Mouse (Mus musculus) MEL (cell line): ENCODE data around the gene Cacfd1. TPM values are rescaled to one million over a fixed set of nuclear protein-coding genes. Genes with fewer than 3 reads are reported as not detected.

Experiments used
- DNase-seq: peaks from one replicate; pipeline ENCODE4 v3.0.0; 2011; ENCODE audit warnings: low read depth, low spot score
- H3K27ac ChIP-seq: 2 replicates; pipeline ENCODE4 v1.5.1; 2012; ENCODE audit warnings: low read depth, mild to moderate bottlenecking, control low read depth, low read length, moderate library complexity; ENCODE audit not compliant: control insufficient read depth
- H3K27me3 ChIP-seq, 2 experiments: fragments of 150-350 bp in 1 of 2; sonication (generic) in 1 of 2; 2 replicates each; pipeline ENCODE4 v1.6.1; 2012; ENCODE audit warnings: low read length in 2 of 2, mild to moderate bottlenecking in 2 of 2, improper control_type of control experiment in 1 of 2, moderate library complexity in 1 of 2; ENCODE audit not compliant: insufficient read depth in 2 of 2, control insufficient read depth in 1 of 2
- H3K36me3 ChIP-seq, 2 experiments: 2 replicates each; pipeline ENCODE4 v1.6.1; 2012 to 2014; ENCODE audit warnings: low read length in 2 of 2, improper control_type of control experiment in 1 of 2, inconsistent platforms in 1 of 2, mild to moderate bottlenecking in 1 of 2; ENCODE audit not compliant: insufficient read depth in 2 of 2, control insufficient read depth in 1 of 2
- H3K4me1 ChIP-seq, 2 experiments: fragments of 150-350 bp in 1 of 2; sonication (generic) in 1 of 2; 2 replicates each; pipeline ENCODE4 v1.6.1; 2012; ENCODE audit warnings: low read length in 2 of 2, improper control_type of control experiment in 1 of 2, mild to moderate bottlenecking in 1 of 2; ENCODE audit not compliant: insufficient read depth in 2 of 2, control insufficient read depth in 1 of 2
- H3K4me3 ChIP-seq, 2 experiments: fragments of 150-350 bp in 1 of 2; sonication (generic) in 1 of 2; 2 replicates each; pipeline ENCODE4 v1.5.1; 2012; ENCODE audit warnings: low read depth in 2 of 2, low read length in 2 of 2, mild to moderate bottlenecking in 2 of 2, moderate library complexity in 2 of 2, control low read depth in 1 of 2, improper control_type of control experiment in 1 of 2; ENCODE audit not compliant: control insufficient read depth in 1 of 2, insufficient read depth in 1 of 2
- H3K79me2 ChIP-seq: 2 replicates; pipeline ENCODE4 v1.6.1; 2012; ENCODE audit warnings: mild to moderate bottlenecking, low read length, moderate library complexity; ENCODE audit not compliant: control insufficient read depth, poor library complexity, insufficient read depth
- H3K9ac ChIP-seq: 2 replicates; pipeline ENCODE4 v1.6.1; 2012; ENCODE audit warnings: low read depth, mild to moderate bottlenecking, control low read depth, low read length, moderate library complexity; ENCODE audit not compliant: control insufficient read depth, poor library complexity, severe bottlenecking
- H3K9me3 ChIP-seq: fragments of 150-350 bp; sonication (generic); replicated peaks from 2 replicates; pipeline ENCODE4 v1.6.1; 2012; ENCODE audit warnings: mild to moderate bottlenecking, low read length, improper control_type of control experiment, moderate library complexity; ENCODE audit not compliant: insufficient read depth
- BHLHE40 ChIP-seq: IDR thresholded peaks from 2 replicates; pipeline ENCODE4 v1.6.1; 2012; ENCODE audit warnings: low read depth, mild to moderate bottlenecking, inconsistent platforms, low read length, improper control_type of control experiment, borderline replicate concordance
- CHD2 ChIP-seq: IDR thresholded peaks from 2 replicates; pipeline ENCODE4 v1.6.1; 2011; ENCODE audit warnings: low read length, improper control_type of control experiment
- E2F4 ChIP-seq: IDR thresholded peaks from 2 replicates; pipeline ENCODE4 v1.6.1; 2011; ENCODE audit warnings: low read depth, low read length, improper control_type of control experiment, borderline replicate concordance
- ELF1 ChIP-seq: IDR thresholded peaks from 2 replicates; pipeline ENCODE4 v1.6.1; 2014; ENCODE audit warnings: low read depth, mild to moderate bottlenecking, inconsistent platforms, low read length, improper control_type of control experiment, moderate library complexity
- EP300 ChIP-seq, 2 experiments: IDR thresholded peaks; 2 replicates each; pipeline ENCODE4 v1.6.1; 2011; ENCODE audit warnings: improper control_type of control experiment in 2 of 2, low read length in 2 of 2, low read depth in 1 of 2, mild to moderate bottlenecking in 1 of 2
- GABPA ChIP-seq: IDR thresholded peaks from 2 replicates; pipeline ENCODE4 v1.6.1; 2012; ENCODE audit warnings: low read depth, mild to moderate bottlenecking, inconsistent platforms, low read length, improper control_type of control experiment, moderate library complexity
- GATA1 ChIP-seq: IDR thresholded peaks from 2 replicates; pipeline ENCODE4 v1.6.1; 2011; ENCODE audit warnings: low read depth, low read length, improper control_type of control experiment
- HCFC1 ChIP-seq: IDR thresholded peaks from 2 replicates; pipeline ENCODE4 v1.6.1; 2012; ENCODE audit warnings: low read depth, mild to moderate bottlenecking, inconsistent platforms, low read length, improper control_type of control experiment, moderate library complexity
- JUND ChIP-seq: IDR thresholded peaks from 2 replicates; pipeline ENCODE4 v1.6.1; 2011; ENCODE audit warnings: low read depth, mild to moderate bottlenecking, improper control_type of control experiment, low read length
- KAT2A ChIP-seq: conservative IDR thresholded peaks from 2 replicates; pipeline ENCODE4 v1.6.1; 2012; ENCODE audit warnings: low read depth, low read length, improper control_type of control experiment, inconsistent platforms
- MAFK ChIP-seq: IDR thresholded peaks from 2 replicates; pipeline ENCODE4 v1.6.1; 2011; ENCODE audit warnings: low read depth, mild to moderate bottlenecking, low read length, improper control_type of control experiment, borderline replicate concordance
- MAX ChIP-seq: IDR thresholded peaks from 2 replicates; pipeline ENCODE4 v1.6.1; 2011; ENCODE audit warnings: low read length, improper control_type of control experiment
- MAZ ChIP-seq: IDR thresholded peaks from 2 replicates; pipeline ENCODE4 v1.6.1; 2012; ENCODE audit warnings: low read depth, mild to moderate bottlenecking, inconsistent platforms, low read length, improper control_type of control experiment
- MEF2A ChIP-seq: IDR thresholded peaks from 2 replicates; pipeline ENCODE4 v1.6.1; 2014; ENCODE audit warnings: low read depth, mild to moderate bottlenecking, inconsistent platforms, low read length, improper control_type of control experiment; ENCODE audit not compliant: poor library complexity, insufficient replicate concordance, severe bottlenecking; ENCODE audit errors: extremely low read depth
- MXI1 ChIP-seq: IDR thresholded peaks from 2 replicates; pipeline ENCODE4 v1.6.1; 2011; ENCODE audit warnings: mild to moderate bottlenecking, low read depth, low read length, improper control_type of control experiment
- MYB ChIP-seq: IDR thresholded peaks from 2 replicates; pipeline ENCODE4 v1.6.1; 2011; ENCODE audit warnings: mild to moderate bottlenecking, low read depth, low read length, improper control_type of control experiment
- MYC ChIP-seq: IDR thresholded peaks from 2 replicates; pipeline ENCODE4 v1.6.1; 2011; ENCODE audit warnings: low read depth, mild to moderate bottlenecking, low read length, improper control_type of control experiment, moderate library complexity
- NELFE ChIP-seq: IDR thresholded peaks from 2 replicates; pipeline ENCODE4 v1.6.1; 2011; ENCODE audit warnings: low read depth, low read length, improper control_type of control experiment
- POLR2A ChIP-seq, 2 experiments: IDR thresholded peaks; 2 replicates each; pipeline ENCODE4 v1.6.1; 2011 to 2012; ENCODE audit warnings: low read length in 2 of 2, mild to moderate bottlenecking in 2 of 2, control low read depth in 1 of 2, improper control_type of control experiment in 1 of 2, low read depth in 1 of 2, moderate library complexity in 1 of 2; ENCODE audit not compliant: control insufficient read depth in 1 of 2, insufficient read depth in 1 of 2, poor library complexity in 1 of 2
- POLR2AphosphoS5 ChIP-seq: IDR thresholded peaks from 2 replicates; pipeline ENCODE4 v1.6.1; 2012; ENCODE audit warnings: low read depth, borderline replicate concordance, mild to moderate bottlenecking, inconsistent platforms, low read length, moderate library complexity, mixed read lengths
- RAD21 ChIP-seq: IDR thresholded peaks from 2 replicates; pipeline ENCODE4 v1.6.1; 2011; ENCODE audit warnings: mild to moderate bottlenecking, low read depth, low read length, improper control_type of control experiment
- RCOR1 ChIP-seq: IDR thresholded peaks from 2 replicates; pipeline ENCODE4 v1.6.1; 2012; ENCODE audit warnings: low read depth, mild to moderate bottlenecking, inconsistent platforms, low read length, improper control_type of control experiment
- SMC3 ChIP-seq: IDR thresholded peaks from 2 replicates; pipeline ENCODE4 v1.6.1; 2011; ENCODE audit warnings: low read depth, low read length, improper control_type of control experiment
- UBTF ChIP-seq: IDR thresholded peaks from 2 replicates; pipeline ENCODE4 v1.6.1; 2012; ENCODE audit warnings: low read depth, mild to moderate bottlenecking, inconsistent platforms, low read length, improper control_type of control experiment, moderate library complexity, borderline replicate concordance; ENCODE audit not compliant: insufficient read depth
- USF1 ChIP-seq: IDR thresholded peaks from 2 replicates; pipeline ENCODE4 v1.6.1; 2014; ENCODE audit warnings: low read depth, mild to moderate bottlenecking, inconsistent platforms, low read length, improper control_type of control experiment, moderate library complexity
- ZMIZ1 ChIP-seq: IDR thresholded peaks from 2 replicates; pipeline ENCODE4 v1.6.1; 2012; ENCODE audit warnings: low read depth, mild to moderate bottlenecking, inconsistent platforms, low read length, improper control_type of control experiment, moderate library complexity
- ZNF384 ChIP-seq: IDR thresholded peaks from 2 replicates; pipeline ENCODE4 v1.6.1; 2012; ENCODE audit warnings: low read depth, mild to moderate bottlenecking, inconsistent platforms, low read length, improper control_type of control experiment
- polyA plus RNA-seq, 2 experiments: library from polyadenylated mRNA; stranded (reverse) in 1 of 2; unstranded in 1 of 2; fragments of >175 nt in 1 of 2; fragments of >200 nt in 1 of 2; gene quantifications; 2 replicates each; pipeline versions ENCODE4 v1.2.1 to v1.2.4; 2012; ENCODE audit warnings: low replicate concordance in 2 of 2, low read depth in 1 of 2; ENCODE audit not compliant: insufficient read length in 2 of 2, insufficient read depth in 1 of 2, missing spikeins in 1 of 2
- total RNA-seq: library from RNA; depleted of rRNA; stranded (reverse); fragments of 300-350 nt; gene quantifications from 2 replicates; pipeline ENCODE4 v1.2.3, GENCODE M21; 2012

The Cacfd1 gene
- total and polyA plus RNA-seq, 3 experiments = 19.1 to 60.7 TPM; not detected in 1

DNA sequence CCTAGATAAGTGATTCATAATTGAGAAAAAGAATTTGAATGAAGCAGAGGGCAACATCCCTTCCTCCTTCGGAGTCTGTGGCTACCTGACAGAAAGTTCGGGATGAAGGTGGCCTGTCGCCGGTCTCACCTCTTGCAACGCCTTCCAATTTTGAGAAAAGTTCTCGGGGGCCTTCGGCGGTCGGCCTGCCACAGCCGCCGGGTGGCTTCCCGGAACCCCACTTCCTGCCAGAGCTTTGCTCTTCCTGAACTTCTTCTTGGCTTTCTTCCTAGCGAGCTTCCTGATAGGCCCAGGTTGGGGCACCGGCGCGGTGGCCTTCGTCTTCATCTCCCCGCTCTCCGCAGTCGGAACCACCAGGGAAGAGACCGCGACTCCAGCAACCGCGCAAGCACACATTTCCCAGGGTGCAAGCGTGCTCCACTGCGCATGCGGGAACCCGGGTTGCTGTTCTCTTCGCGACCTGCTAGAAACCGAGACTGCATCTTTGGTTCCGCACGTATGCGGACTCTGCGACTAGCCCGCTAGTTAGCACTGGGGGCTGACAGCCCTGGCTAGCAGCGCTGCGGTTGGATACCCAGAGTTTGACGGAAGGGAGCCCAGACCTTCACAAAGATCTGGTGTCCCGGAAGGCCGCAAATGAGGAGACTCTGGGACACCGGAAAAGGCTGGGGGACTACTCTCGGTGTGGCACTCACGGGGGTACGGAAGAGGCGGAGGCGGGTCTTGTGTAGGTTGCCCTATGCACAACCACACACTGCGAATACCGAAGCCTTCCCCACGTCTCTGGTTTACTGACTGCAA is 45.6 kb upstream of the Cacfd1 start, which contains the start of gene Rexo4 (continued):
- TF ChIP-seq MAX (peak; percentile 81), NELFE (peak; percentile 91), GABPA (no peak)

- Histone ChIP-seq H3K4me1 (peaks cover 2 to 16% of the 10 kb centered on the region in 2 experiments; a peak in 3 of 4 replicates), H3K27ac (peak overlapping the region; percentile 93), H3K9me3 (no peaks in the 10 kb centered on the region), H3K4me3 (peak overlapping the region; percentile 88 to 89), H3K9ac (peak overlapping the region; percentile 93), H3K27me3 (no peaks in the 10 kb centered on the region), H3K36me3 (peaks cover 2 to 17% of the 10 kb centered on the region in 2 experiments; a peak in 3 of 4 replicates), H3K79me2 (peaks cover 26% of the 10 kb centered on the region)
- no peak for TF ChIP-seq USF1
- TF ChIP-seq MEF2A = no peak
- TF ChIP-seq ELF1 = no peak
- no peak for TF ChIP-seq RCOR1
- TF ChIP-seq MXI1 = no peak
- no peak for TF ChIP-seq EP300 (IDR thresholded peaks at IDR 0.05; ENCODE audit: low read depth in 1 of 2, low read length in 2 of 2)
- no peak for TF ChIP-seq MAZ
- TF ChIP-seq MYB = no peak
- TF ChIP-seq NELFE = no peak
- no peak for TF ChIP-seq ZNF384
- no peak for TF ChIP-seq HCFC1
- TF ChIP-seq CHD2 = no peak
- TF ChIP-seq MAFK = no peak
- TF ChIP-seq GABPA = no peak
- no peak for TF ChIP-seq UBTF
- no peak for TF ChIP-seq SMC3
- 0 out of 2 replicates have a peak, but pooled peaks have one; percentile 11 for TF ChIP-seq BHLHE40
- TF ChIP-seq MYC = no peak
- TF ChIP-seq GATA1 = peak; percentile 40
- TF ChIP-seq RAD21 = no peak
- no peak for TF ChIP-seq POLR2A (IDR thresholded peaks at IDR 0.05; ENCODE audit: control insufficient read depth in 1 of 2, insufficient read depth in 1 of 2, low read depth in 1 of 2, low read length in 2 of 2, poor library complexity in 1 of 2)
- no peak for TF ChIP-seq ZMIZ1
- no peak for TF ChIP-seq POLR2AphosphoS5
- 0 out of 2 replicates have a peak, but pooled peaks have one; percentile 7 for TF ChIP-seq JUND
- no peak for TF ChIP-seq KAT2A
- no peak for TF ChIP-seq E2F4
- no peak for DNase-seq
Measured at GRCm38 (mm10) chr2:26964724-26965370, 44.9 kb upstream of the Cacfd1 start.
